Mouse (Mus musculus): Measurements from ENCODE around the gene Loxl1. TPM values are rescaled to one million over a fixed set of nuclear protein-coding genes. Genes with fewer than 3 reads are reported as not detected.

The Loxl1 gene
- polyA plus RNA-seq, 1 experiment: 16.2 TPM

Other genes with a start within 250 kb of the Loxl1 start
- gene Stra6, start 249.4 kb downstream of the Loxl1 start, polyA plus RNA-seq (2012; rRNA removed): 2.9 and 5.8 TPM in 2 replicates
- 0.06 and 0.36 TPM in 2 replicates for gene Ccdc33, start 194.4 kb downstream of the Loxl1 start, polyA plus RNA-seq (2012; rRNA removed)
- 31.6 and 32.1 TPM in 2 replicates for gene Islr, start 108.9 kb downstream of the Loxl1 start, polyA plus RNA-seq (2012; rRNA removed)
- gene Islr2, start 108.9 kb downstream of the Loxl1 start, polyA plus RNA-seq (2012; rRNA removed): 0.68 and 0.96 TPM in 2 replicates
- gene Pml, start 63.4 kb downstream of the Loxl1 start, polyA plus RNA-seq (2012; rRNA removed): 35.1 and 43.9 TPM in 2 replicates
- gene Stoml1, start 60.0 kb downstream of the Loxl1 start, polyA plus RNA-seq (2012; rRNA removed): 23.4 and 28.8 TPM in 2 replicates
- gene Tbc1d21, start 57.3 kb upstream of the Loxl1 start, polyA plus RNA-seq (2012; rRNA removed): not detected in 2 replicates
- gene Insyn1, start 175.4 kb upstream of the Loxl1 start, polyA plus RNA-seq (2012; rRNA removed): 1.5 and 2.1 TPM in 2 replicates
- 5.5 and 5.9 TPM in 2 replicates for gene Cd276, start 242.3 kb upstream of the Loxl1 start, polyA plus RNA-seq (2012; rRNA removed)

All from large intestine, adult 2 months (tissue).